Mouse (Mus musculus): ENCODE data around the gene BC053393. TPM values are rescaled to one million over a fixed set of nuclear protein-coding genes. Genes with fewer than 3 reads are reported as not detected.
A peak's percentile ranks its signal among the peaks of the same experiment; 100 is the strongest.

BC053393 gene
- total RNA-seq (2014; rRNA removed; ENCODE audit: low replicate concordance) (not detected in 2 replicates), polyA plus RNA-seq (2015; fragmentation: Nextera tagmentation; extraction: Ambion mirVana) (0.05 and 0.07 TPM in 2 replicates)

DNA sequence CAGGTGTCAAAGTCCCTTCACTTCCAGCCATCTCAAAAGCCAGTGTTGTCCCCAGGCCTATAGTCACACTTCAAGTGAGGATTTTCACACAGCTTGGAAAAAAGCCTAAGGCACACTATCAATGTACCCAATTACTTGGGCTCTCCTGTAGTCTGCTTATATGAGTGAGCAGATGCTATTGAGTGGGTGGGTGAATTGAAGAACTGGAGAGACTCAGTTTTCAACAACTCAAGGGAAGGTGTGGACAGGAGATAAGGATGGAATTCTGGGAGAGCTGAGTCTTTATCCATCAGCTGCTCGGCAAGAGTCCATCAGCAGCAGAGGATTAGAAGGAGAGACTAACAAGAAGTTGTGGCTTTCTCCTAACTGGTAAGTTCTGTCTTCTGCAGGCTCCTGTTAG is at the start of gene BC053393:
Gene BC053393 (plus strand): TSS at position 210 of the 400 bp plus-strand sequence.
- no peaks in the 10 kb centered on the region for H3K9me3 ChIP-seq (replicated peaks; ENCODE audit: control insufficient read depth, low read length)
- no peaks in the 10 kb centered on the region for H3K36me3 ChIP-seq (replicated peaks; ENCODE audit: control insufficient read depth, insufficient read depth, low read length)
- no peaks in the 10 kb centered on the region for H3K27me3 ChIP-seq (ENCODE audit: control insufficient read depth, insufficient read depth, low read length)
- no peak for DNase-seq (ENCODE audit: low spot score)
- H3K4me1 ChIP-seq (ENCODE audit: control insufficient read depth, insufficient read depth): no peaks in the 10 kb centered on the region
- 11% methylated on average over 1 of the region's 1 CpGs for WGBS
- H3K4me3 ChIP-seq (ENCODE audit: low read depth, low read length): no peak within 1 kb of the TSS
- H3K27ac ChIP-seq (ENCODE audit: low read depth): no peak within 1 kb of the TSS
- TF ChIP-seq CTCF (IDR thresholded peaks at IDR 0.05; ENCODE audit: low read depth) (no peak), EP300 (IDR thresholded peaks at IDR 0.05; ENCODE audit: low read depth) (no peak)
- H3K4me2 ChIP-seq (ENCODE audit: low read depth, low read length): no peak within 1 kb of the TSS
- no peak within 1 kb of the TSS for H3K9ac ChIP-seq (replicated peaks; ENCODE audit: low read depth, low read length)
- no peak for ATAC-seq (ENCODE audit: insufficient read depth, low read depth)

DNA sequence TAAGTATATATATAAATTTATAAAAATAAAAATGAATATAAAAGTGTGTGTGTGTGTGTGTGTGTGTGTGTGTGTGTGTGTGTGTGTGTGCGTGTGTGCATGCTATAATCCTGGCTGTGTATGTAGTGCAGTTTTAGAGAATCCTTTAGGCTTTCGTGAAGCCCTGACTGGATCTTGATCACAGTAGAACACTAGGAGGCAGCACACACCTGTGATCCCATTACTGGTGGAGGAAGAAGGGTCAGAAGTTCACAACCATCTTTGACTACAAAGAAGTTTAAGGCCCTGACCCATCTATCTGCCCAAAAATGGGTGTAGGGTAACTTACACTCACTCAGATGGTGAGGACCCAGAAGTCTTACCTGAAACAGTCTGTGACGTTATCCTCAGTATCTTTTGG is 48.6 kb upstream of the BC053393 start:
- 65% methylated on average over 3 of the region's 3 CpGs for WGBS
- Histone ChIP-seq H3K27ac (ENCODE audit: low read depth) (no peak overlapping the region), H3K36me3 (replicated peaks; ENCODE audit: control insufficient read depth, insufficient read depth, low read length) (no peaks in the 10 kb centered on the region), H3K4me1 (ENCODE audit: control insufficient read depth, insufficient read depth) (no peaks in the 10 kb centered on the region), H3K9me3 (replicated peaks; ENCODE audit: control insufficient read depth, low read length) (no peaks in the 10 kb centered on the region), H3K9ac (replicated peaks; ENCODE audit: low read depth, low read length) (no peak overlapping the region), H3K4me2 (ENCODE audit: low read depth, low read length) (no peak overlapping the region), H3K27me3 (ENCODE audit: control insufficient read depth, insufficient read depth, low read length) (no peaks in the 10 kb centered on the region), H3K4me3 (ENCODE audit: low read depth, low read length) (no peak overlapping the region)
- DNase-seq (ENCODE audit: low spot score) (no peak), ATAC-seq (ENCODE audit: insufficient read depth, low read depth) (no peak)
- peak; percentile 30 for TF ChIP-seq CTCF (IDR thresholded peaks at IDR 0.05; ENCODE audit: low read depth)
- no peak for TF ChIP-seq EP300 (IDR thresholded peaks at IDR 0.05; ENCODE audit: low read depth)

DNA sequence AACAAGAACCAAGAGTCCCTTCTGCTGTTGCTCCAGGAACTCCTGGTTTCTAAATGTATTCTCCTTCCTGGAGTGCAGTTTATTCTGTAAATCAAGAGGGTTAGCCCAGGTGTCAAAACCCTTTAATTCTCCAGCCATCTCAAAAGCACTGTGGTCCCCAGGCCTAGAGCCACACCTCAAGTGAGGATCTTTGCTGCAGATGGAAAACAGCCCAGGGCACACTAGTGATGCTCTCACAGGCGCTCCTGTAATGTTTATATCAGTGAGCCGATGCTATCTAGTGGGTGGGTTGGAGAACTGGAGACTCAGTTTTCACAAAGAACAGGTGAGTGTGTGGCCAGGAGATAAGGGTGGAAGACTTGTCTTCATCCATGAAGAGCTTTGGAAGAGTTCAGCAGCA is 47.4 kb upstream of the BC053393 start, which contains the start of gene Gm12169:
Gene Gm12169 (plus strand): TSS at position 301 of the 400 bp plus-strand sequence.
- no peaks in the 10 kb centered on the region for H3K27me3 ChIP-seq (ENCODE audit: control insufficient read depth, insufficient read depth, low read length)
- no peaks in the 10 kb centered on the region for H3K4me1 ChIP-seq (ENCODE audit: control insufficient read depth, insufficient read depth)
- no peak for ATAC-seq (ENCODE audit: insufficient read depth, low read depth)
- 70% methylated on average over 2 of the region's 2 CpGs for WGBS
- no peak within 1 kb of the TSS for H3K27ac ChIP-seq (ENCODE audit: low read depth)
- no peak for TF ChIP-seq EP300 (IDR thresholded peaks at IDR 0.05; ENCODE audit: low read depth)
- TF ChIP-seq CTCF (IDR thresholded peaks at IDR 0.05; ENCODE audit: low read depth): no peak
- H3K9ac ChIP-seq (replicated peaks; ENCODE audit: low read depth, low read length): no peak within 1 kb of the TSS
- H3K4me2 ChIP-seq (ENCODE audit: low read depth, low read length): no peak within 1 kb of the TSS
- no peaks in the 10 kb centered on the region for H3K36me3 ChIP-seq (replicated peaks; ENCODE audit: control insufficient read depth, insufficient read depth, low read length)
- DNase-seq (ENCODE audit: low spot score): no peak
- H3K9me3 ChIP-seq (replicated peaks; ENCODE audit: control insufficient read depth, low read length): no peaks in the 10 kb centered on the region
- no peak within 1 kb of the TSS for H3K4me3 ChIP-seq (ENCODE audit: low read depth, low read length)

DNA sequence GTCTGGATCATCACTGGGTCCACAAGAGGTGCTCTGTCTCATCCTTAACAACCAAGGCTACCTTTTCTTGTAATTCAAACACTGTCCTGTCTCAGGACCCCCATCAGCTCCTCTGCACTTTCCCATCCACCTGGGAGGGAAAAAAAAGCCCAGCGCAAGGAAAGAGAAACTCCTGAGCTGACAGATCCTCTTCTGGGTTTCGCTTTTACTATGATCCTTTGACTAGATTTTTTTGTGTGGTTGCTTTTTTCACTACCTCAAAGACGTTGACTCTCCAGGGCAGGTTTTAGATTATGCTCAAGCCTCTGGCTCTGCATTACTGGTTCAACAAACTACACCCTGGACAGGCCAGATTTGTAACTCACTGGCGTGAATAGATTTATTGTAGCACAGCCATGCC is 41.2 kb upstream of the BC053393 start:
- no peaks in the 10 kb centered on the region for H3K9me3 ChIP-seq (replicated peaks; ENCODE audit: control insufficient read depth, low read length)
- H3K4me3 ChIP-seq (ENCODE audit: low read depth, low read length): no peak overlapping the region
- H3K9ac ChIP-seq (replicated peaks; ENCODE audit: low read depth, low read length): no peak overlapping the region
- no peak overlapping the region for H3K27ac ChIP-seq (ENCODE audit: low read depth)
- WGBS: 71% methylated on average over 4 of the region's 4 CpGs
- no peak for TF ChIP-seq EP300 (IDR thresholded peaks at IDR 0.05; ENCODE audit: low read depth)
- TF ChIP-seq CTCF (IDR thresholded peaks at IDR 0.05; ENCODE audit: low read depth): no peak
- no peak for DNase-seq (ENCODE audit: low spot score)
- no peaks in the 10 kb centered on the region for H3K4me1 ChIP-seq (ENCODE audit: control insufficient read depth, insufficient read depth)
- no peak for ATAC-seq (ENCODE audit: insufficient read depth, low read depth)
- no peaks in the 10 kb centered on the region for H3K36me3 ChIP-seq (replicated peaks; ENCODE audit: control insufficient read depth, insufficient read depth, low read length)
- H3K27me3 ChIP-seq (ENCODE audit: control insufficient read depth, insufficient read depth, low read length): no peaks in the 10 kb centered on the region
- H3K4me2 ChIP-seq (ENCODE audit: low read depth, low read length): no peak overlapping the region

DNA sequence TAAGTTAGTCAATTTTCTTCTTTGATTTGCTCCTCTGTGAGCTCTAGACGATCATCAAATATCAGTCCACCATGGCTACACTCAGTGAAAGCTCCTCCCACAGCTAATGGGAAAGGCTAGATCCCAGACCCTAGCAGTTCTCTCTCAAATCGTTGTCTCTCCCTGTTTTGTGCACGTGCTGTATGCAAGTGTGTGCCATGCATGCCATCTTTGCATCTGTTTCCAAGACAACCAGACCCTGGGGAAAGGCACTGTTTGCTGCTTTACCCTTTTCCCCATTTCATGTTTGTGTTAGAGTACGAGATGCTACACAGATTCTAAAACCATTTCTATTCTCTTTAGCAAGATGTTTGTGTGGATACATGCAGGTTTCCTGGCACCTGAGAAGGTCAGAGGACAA is 34.4 kb upstream of the BC053393 start:
- no peak overlapping the region for H3K4me3 ChIP-seq (ENCODE audit: low read depth, low read length)
- H3K27ac ChIP-seq (ENCODE audit: low read depth): no peak overlapping the region
- H3K36me3 ChIP-seq (replicated peaks; ENCODE audit: control insufficient read depth, insufficient read depth, low read length): no peaks in the 10 kb centered on the region
- H3K27me3 ChIP-seq (ENCODE audit: control insufficient read depth, insufficient read depth, low read length): no peaks in the 10 kb centered on the region
- H3K4me1 ChIP-seq (ENCODE audit: control insufficient read depth, insufficient read depth): no peaks in the 10 kb centered on the region
- DNase-seq (ENCODE audit: low spot score) (no peak), ATAC-seq (ENCODE audit: insufficient read depth, low read depth) (no peak)
- no peaks in the 10 kb centered on the region for H3K9me3 ChIP-seq (replicated peaks; ENCODE audit: control insufficient read depth, low read length)
- H3K4me2 ChIP-seq (ENCODE audit: low read depth, low read length): no peak overlapping the region
- WGBS: 67% methylated on average over 4 of the region's 4 CpGs
- no peak overlapping the region for H3K9ac ChIP-seq (replicated peaks; ENCODE audit: low read depth, low read length)
- no peak for TF ChIP-seq CTCF (IDR thresholded peaks at IDR 0.05; ENCODE audit: low read depth)
- TF ChIP-seq EP300 (IDR thresholded peaks at IDR 0.05; ENCODE audit: low read depth): no peak

DNA sequence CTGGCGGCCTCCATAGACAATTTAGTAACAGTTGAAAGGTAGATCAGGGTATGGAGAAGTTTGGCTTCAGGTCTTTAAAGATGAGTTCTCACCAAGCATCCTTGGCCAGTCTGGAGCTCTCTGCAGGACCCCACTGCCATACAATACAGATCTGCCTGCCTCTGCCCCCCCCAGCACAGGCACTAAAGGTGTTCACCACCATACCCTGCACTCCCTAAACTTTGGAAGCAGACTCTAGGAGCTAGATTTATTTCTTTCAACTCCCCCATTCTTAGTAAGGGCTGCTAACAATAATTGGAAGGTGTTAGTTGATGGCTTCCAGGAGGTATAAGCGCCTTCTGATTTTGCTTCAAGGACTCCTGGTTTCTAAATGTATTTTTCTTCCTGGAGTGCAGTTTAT is 27.8 kb upstream of the BC053393 start:
- H3K27me3 ChIP-seq (ENCODE audit: control insufficient read depth, insufficient read depth, low read length): no peaks in the 10 kb centered on the region
- DNase-seq (ENCODE audit: low spot score) (no peak), ATAC-seq (ENCODE audit: insufficient read depth, low read depth) (no peak)
- H3K27ac ChIP-seq (ENCODE audit: low read depth): no peak overlapping the region
- no peaks in the 10 kb centered on the region for H3K9me3 ChIP-seq (replicated peaks; ENCODE audit: control insufficient read depth, low read length)
- TF ChIP-seq EP300 (IDR thresholded peaks at IDR 0.05; ENCODE audit: low read depth): no peak
- TF ChIP-seq CTCF (IDR thresholded peaks at IDR 0.05; ENCODE audit: low read depth): no peak
- no peak overlapping the region for H3K9ac ChIP-seq (replicated peaks; ENCODE audit: low read depth, low read length)
- no peaks in the 10 kb centered on the region for H3K36me3 ChIP-seq (replicated peaks; ENCODE audit: control insufficient read depth, insufficient read depth, low read length)
- 76% methylated on average over 2 of the region's 2 CpGs for WGBS
- no peak overlapping the region for H3K4me2 ChIP-seq (ENCODE audit: low read depth, low read length)
- no peak overlapping the region for H3K4me3 ChIP-seq (ENCODE audit: low read depth, low read length)
- H3K4me1 ChIP-seq (ENCODE audit: control insufficient read depth, insufficient read depth): no peaks in the 10 kb centered on the region

Measured in heart, postnatal 0 days (tissue).